Mouse (Mus musculus): Measurements from ENCODE around the gene Cnnm3. TPM values are rescaled to one million over a fixed set of nuclear protein-coding genes. Genes with fewer than 3 reads are reported as not detected.
A peak's percentile ranks its signal among the peaks of the same experiment; 100 is the strongest.

The Cnnm3 gene
- polyA plus RNA-seq (2012; rRNA removed), result 5.6 and 5.9 TPM in 2 replicates

DNA sequence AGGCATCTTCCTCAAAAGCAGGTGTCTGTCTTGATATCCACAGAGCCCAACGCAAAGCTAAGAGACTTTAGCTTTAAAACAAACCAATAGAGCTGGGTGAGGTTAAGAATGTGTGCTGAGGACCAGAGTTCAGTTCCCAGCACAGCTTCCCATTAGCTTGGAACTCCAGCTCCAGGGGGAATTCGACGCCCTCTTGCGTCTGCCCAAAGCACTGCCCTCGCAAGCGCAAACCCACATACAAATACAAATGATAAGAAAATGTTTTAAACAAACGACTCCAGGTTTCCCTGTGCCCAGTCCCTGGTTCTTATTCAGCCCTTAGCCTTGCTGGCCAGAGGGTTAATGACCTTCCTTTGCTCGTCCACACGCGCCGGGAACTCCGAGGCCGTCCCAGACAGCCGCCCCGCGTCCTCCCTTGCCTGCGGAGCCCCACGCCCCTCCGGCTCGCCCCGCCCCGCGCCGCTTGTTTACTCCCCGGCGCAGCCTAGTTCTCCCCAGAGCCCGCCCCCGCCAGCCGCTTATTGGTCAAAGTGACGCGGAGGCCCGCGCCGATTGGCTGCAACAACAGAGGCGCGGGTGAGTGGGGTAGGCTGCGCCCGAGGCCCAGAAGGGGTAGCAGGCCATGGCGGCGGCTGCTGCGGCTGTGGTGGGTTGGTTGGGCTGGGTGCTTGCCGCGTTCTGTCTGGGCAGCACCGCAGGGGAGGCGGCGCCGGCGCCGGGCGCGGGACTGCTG, at the start of gene Cnnm3:
Gene Cnnm3 (plus strand): TSS at position 579 of the 733 bp plus-strand sequence.
- Histone ChIP-seq H3K27ac (ENCODE audit: control insufficient read depth, insufficient read depth, low read depth, low read length) (peak within 1 kb of the TSS; percentile 91), H3K4me1 (ENCODE audit: control insufficient read depth, insufficient read depth, low read length) (peaks cover 8% of the 10 kb centered on the region), H3K4me3 (ENCODE audit: control insufficient read depth, low read depth, low read length) (peak within 1 kb of the TSS; percentile 92), H3K27me3 (ENCODE audit: control insufficient read depth, insufficient read depth, low read length) (no peaks in the 10 kb centered on the region), H3K36me3 (ENCODE audit: control insufficient read depth, insufficient read depth, low read length) (peaks cover 1% of the 10 kb centered on the region; the same call in 1 of the 2 replicates)
- peak; percentile 87 for TF ChIP-seq POLR2A (IDR thresholded peaks at IDR 0.05; ENCODE audit: control insufficient read depth, low read depth, low read length)
- TF ChIP-seq CTCF (IDR thresholded peaks at IDR 0.05; ENCODE audit: control insufficient read depth, insufficient read depth, insufficient replicate concordance, low read depth, low read length), result peak; percentile 41; the same call in 1 of the 2 replicates

DNA sequence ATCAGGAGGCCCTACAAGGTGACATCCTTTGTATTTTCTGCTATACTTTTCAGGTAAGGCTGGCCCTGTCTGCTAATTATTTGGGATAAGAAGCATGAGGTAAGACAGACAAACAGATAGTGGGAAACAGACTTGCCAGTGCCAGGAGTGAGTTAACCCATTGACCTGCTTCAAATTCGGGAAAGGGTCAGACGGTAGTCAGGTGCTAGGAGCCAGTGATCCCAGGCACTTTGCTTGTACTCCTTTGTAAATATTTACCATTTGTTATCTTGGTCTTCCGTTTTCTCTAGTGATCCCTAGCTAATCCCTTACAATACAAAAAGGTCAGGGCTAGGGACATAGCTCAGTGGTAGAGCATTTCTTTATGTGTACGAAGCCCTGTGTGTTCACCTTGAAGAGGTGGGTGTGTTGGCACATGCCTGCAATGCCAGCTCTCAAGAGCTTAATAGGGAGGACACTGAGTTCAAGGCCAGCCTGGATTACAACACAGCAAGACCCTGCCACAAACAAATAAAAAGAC, 46.0 kb upstream of the Cnnm3 start:
- Histone ChIP-seq H3K36me3 (ENCODE audit: control insufficient read depth, insufficient read depth, low read length) (no peaks in the 10 kb centered on the region), H3K27ac (ENCODE audit: control insufficient read depth, insufficient read depth, low read depth, low read length) (no peak overlapping the region), H3K4me1 (ENCODE audit: control insufficient read depth, insufficient read depth, low read length) (peaks cover 4% of the 10 kb centered on the region; the same call in 1 of the 2 replicates), H3K4me3 (ENCODE audit: control insufficient read depth, low read depth, low read length) (no peak overlapping the region), H3K27me3 (ENCODE audit: control insufficient read depth, insufficient read depth, low read length) (no peaks in the 10 kb centered on the region)
- no peak for TF ChIP-seq CTCF (IDR thresholded peaks at IDR 0.05; ENCODE audit: control insufficient read depth, insufficient read depth, insufficient replicate concordance, low read depth, low read length)
- no peak for TF ChIP-seq POLR2A (IDR thresholded peaks at IDR 0.05; ENCODE audit: control insufficient read depth, low read depth, low read length)

DNA sequence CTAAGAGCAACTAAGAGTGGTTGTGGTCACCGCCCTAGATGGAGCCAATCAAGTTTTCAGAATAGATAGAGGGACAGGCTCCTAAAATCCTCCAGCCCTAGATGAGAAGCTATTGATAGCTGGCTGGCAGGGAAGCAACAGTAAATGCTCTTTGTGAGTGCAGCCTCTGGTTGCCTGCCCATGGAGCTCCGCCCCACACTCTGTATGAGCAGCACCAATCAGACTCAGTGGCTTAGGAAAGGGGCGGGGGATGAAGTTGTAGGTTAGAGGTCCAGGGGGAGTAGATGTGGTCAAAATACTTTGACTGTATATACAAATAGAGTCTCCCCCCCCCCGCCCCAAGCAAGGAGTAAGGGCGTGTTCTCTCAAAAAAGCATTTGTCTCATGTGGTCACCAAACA, 44.2 kb upstream of the Cnnm3 start:
- no peak overlapping the region for H3K27ac ChIP-seq (ENCODE audit: control insufficient read depth, insufficient read depth, low read depth, low read length)
- no peak for TF ChIP-seq POLR2A (IDR thresholded peaks at IDR 0.05; ENCODE audit: control insufficient read depth, low read depth, low read length)
- no peak for TF ChIP-seq CTCF (IDR thresholded peaks at IDR 0.05; ENCODE audit: control insufficient read depth, insufficient read depth, insufficient replicate concordance, low read depth, low read length)
- H3K27me3 ChIP-seq (ENCODE audit: control insufficient read depth, insufficient read depth, low read length), result no peaks in the 10 kb centered on the region
- no peak overlapping the region for H3K4me3 ChIP-seq (ENCODE audit: control insufficient read depth, low read depth, low read length)
- no peaks in the 10 kb centered on the region for H3K36me3 ChIP-seq (ENCODE audit: control insufficient read depth, insufficient read depth, low read length)
- peaks cover 13% of the 10 kb centered on the region for H3K4me1 ChIP-seq (ENCODE audit: control insufficient read depth, insufficient read depth, low read length)

DNA sequence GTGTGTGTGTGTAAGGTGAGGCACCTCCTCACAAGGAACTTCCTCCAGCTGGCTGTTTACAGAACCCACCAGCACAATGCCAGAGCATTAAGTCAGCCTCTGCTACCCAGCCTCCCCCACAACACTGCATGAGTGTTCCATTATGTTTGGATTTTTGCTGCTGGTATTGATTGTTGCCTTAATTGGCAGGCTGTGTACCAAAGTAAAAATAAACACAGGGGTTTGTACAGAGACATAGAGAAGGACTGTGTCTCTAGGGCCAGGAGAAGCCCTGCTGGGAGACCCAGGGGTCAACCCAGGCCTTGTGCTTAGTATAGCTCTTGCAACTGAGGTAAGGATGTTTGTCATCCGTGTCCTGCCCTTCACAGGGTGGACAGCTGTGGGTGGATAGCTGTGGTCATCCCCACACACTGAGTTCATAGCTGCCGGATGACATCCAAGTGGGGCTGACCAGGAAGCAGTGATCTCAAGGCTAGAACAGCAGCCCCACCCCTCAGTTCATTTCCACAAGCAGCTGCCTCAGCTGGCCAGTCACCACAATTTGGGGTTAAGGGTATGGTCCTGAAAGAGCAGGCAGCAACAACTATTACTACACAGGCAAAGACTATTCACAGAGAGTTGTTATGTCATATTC, 41.7 kb upstream of the Cnnm3 start:
- TF ChIP-seq CTCF (IDR thresholded peaks at IDR 0.05; ENCODE audit: control insufficient read depth, insufficient read depth, insufficient replicate concordance, low read depth, low read length), result no peak
- TF ChIP-seq POLR2A (IDR thresholded peaks at IDR 0.05; ENCODE audit: control insufficient read depth, low read depth, low read length), result no peak
- peaks cover 16% of the 10 kb centered on the region for H3K4me1 ChIP-seq (ENCODE audit: control insufficient read depth, insufficient read depth, low read length)
- H3K36me3 ChIP-seq (ENCODE audit: control insufficient read depth, insufficient read depth, low read length), result no peaks in the 10 kb centered on the region
- no peak overlapping the region for H3K4me3 ChIP-seq (ENCODE audit: control insufficient read depth, low read depth, low read length)
- no peak overlapping the region for H3K27ac ChIP-seq (ENCODE audit: control insufficient read depth, insufficient read depth, low read depth, low read length)
- H3K27me3 ChIP-seq (ENCODE audit: control insufficient read depth, insufficient read depth, low read length), result no peaks in the 10 kb centered on the region

DNA sequence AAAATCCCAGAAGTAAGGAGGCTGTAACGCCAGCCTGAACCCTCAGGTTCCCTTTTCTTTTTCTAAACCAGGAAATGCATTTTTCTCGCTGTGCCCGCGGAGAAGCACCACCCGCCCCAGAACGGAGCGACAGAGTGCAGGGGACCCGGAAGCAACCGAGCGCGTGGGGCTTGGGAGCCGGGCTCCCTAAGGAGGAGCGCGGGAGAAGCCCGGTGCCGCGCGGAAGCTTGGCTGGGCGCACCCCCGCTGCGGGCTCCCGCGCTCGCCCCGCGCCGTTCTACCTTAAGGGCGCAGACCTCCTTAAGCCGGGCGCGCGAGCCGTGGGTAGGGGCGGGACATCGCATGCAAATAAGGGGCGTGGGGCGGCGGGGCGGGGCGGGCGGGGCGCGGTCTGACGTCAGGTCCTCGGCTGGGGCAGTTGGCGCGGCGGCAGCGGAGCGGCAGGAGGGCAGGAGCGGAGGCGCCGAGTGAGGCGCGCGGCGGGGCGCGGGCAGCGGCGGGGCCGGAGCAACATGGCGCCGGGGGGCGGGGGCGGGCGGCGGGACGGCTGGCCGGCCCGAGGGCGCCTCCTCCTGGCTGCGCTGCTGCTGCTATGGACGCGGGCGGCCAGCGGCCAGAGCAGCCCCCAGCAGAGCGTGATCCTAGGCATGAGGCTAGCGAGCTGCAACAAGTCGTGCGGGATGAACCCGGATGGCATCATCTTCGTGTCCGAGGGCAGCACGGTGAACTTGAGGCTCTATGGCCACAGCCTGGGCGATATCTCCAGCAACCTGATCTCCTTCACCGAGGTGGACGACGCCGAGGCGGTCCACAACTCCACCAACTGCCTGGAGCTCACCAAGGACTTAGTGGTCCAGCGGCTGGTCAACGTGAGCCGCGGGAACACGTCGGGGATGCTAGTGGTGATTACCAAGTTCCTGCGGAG, 40.2 kb upstream of the Cnnm3 start, which contains the start of gene Cnnm4:
Gene Cnnm4 (plus strand): TSS at position 440 of the 925 bp plus-strand sequence.
- TF ChIP-seq CTCF (IDR thresholded peaks at IDR 0.05; ENCODE audit: control insufficient read depth, insufficient read depth, insufficient replicate concordance, low read depth, low read length), result no peak
- 0 out of 2 replicates have a peak, but pooled peaks have one; percentile 41 for TF ChIP-seq POLR2A (IDR thresholded peaks at IDR 0.05; ENCODE audit: control insufficient read depth, low read depth, low read length)
- Histone ChIP-seq H3K27ac (ENCODE audit: control insufficient read depth, insufficient read depth, low read depth, low read length) (peak within 1 kb of the TSS; percentile 71), H3K27me3 (ENCODE audit: control insufficient read depth, insufficient read depth, low read length) (no peaks in the 10 kb centered on the region), H3K36me3 (ENCODE audit: control insufficient read depth, insufficient read depth, low read length) (no peaks in the 10 kb centered on the region), H3K4me1 (ENCODE audit: control insufficient read depth, insufficient read depth, low read length) (peaks cover 16% of the 10 kb centered on the region), H3K4me3 (ENCODE audit: control insufficient read depth, low read depth, low read length) (peak within 1 kb of the TSS; percentile 88)

DNA sequence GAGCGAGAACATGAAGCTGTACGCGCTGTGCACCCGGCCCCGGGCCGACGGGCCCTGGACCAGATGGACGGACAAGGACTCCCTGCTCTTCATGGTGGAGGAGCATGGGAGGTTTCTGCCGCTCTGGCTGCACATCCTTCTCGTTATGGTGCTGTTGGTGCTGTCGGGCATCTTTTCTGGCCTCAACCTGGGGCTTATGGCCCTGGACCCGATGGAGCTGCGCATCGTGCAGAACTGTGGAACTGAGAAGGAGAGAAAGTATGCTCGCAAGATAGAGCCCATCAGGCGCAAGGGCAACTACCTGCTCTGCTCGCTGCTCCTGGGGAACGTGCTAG, 39.6 kb upstream of the Cnnm3 start:
- Histone ChIP-seq H3K4me3 (ENCODE audit: control insufficient read depth, low read depth, low read length) (peak overlapping the region; percentile 87), H3K27ac (ENCODE audit: control insufficient read depth, insufficient read depth, low read depth, low read length) (peak overlapping the region; percentile 71), H3K36me3 (ENCODE audit: control insufficient read depth, insufficient read depth, low read length) (no peaks in the 10 kb centered on the region), H3K27me3 (ENCODE audit: control insufficient read depth, insufficient read depth, low read length) (no peaks in the 10 kb centered on the region), H3K4me1 (ENCODE audit: control insufficient read depth, insufficient read depth, low read length) (peaks cover 16% of the 10 kb centered on the region)
- no peak for TF ChIP-seq CTCF (IDR thresholded peaks at IDR 0.05; ENCODE audit: control insufficient read depth, insufficient read depth, insufficient replicate concordance, low read depth, low read length)
- no peak for TF ChIP-seq POLR2A (IDR thresholded peaks at IDR 0.05; ENCODE audit: control insufficient read depth, low read depth, low read length)

All from testis, adult 2 months (tissue).